Mouse (Mus musculus): ENCODE results near the gene Lypla2.

The Lypla2 gene

DNA sequence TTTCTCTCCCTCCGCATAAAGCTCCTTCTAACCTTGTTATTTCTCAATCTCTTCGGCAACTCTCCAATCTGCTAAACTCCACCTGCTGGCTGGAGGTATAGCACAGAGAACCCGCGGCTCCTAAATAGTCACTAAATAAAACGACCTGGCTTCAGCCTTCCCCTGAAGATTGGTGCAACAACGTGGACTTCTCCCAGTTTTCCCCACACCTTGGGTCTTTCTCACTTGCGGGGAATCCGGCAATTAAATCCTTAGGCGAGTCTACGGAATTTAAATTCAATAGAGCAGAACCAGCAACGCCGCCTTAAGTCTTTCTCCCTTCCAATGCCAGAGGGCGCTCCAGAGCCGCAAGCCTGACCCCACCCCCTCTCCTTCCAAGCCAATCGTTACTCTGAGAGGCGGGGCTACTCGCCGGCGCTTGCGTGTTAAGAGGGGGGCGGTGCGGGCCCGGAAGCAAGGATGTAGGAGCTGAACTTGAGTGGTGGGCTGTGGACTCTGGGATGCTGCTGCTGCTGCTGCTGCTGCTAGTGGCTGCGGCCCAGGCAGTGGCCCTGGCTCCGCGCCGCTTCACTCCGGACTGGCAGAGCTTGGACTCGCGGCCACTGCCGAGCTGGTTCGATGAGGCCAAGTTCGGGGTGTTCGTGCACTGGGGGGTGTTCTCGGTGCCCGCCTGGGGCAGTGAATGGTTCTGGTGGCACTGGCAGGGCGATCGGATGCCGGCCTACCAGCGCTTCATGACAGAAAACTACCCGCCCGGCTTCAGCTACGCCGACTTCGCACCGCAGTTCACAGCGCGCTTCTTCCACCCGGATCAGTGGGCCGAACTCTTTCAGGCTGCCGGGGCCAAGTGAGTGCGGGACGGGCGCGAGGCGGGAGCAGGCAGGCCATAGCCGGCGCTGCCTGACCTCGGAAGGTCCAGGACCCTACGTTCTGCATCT is 51.9 kb downstream of the Lypla2 start, which contains the start of gene Fuca1:
Gene Fuca1 (plus strand): TSS at position 432 of the 938 bp plus-strand sequence.
- DNase-seq (ENCODE audit: low spot score) = peak; percentile 95

DNA sequence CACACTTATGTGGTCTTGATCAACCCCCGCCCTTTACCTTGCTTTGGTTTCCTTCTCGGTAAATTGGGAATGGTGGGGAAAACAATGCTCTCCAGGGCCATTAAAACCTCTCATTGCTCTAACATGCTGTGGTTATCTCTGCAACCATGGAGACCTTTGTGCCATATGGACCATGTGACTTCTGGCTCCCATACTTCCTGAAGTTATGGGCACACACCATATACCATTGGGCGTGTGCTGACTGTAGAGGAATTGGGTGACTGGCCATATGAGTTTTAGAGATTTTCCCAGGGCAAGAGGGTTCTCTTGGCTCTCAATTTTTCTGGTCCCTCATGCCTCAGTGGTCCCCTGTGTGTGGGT is 53.2 kb downstream of the Lypla2 start:
- DNase-seq (ENCODE audit: low spot score) = no peak

DNA sequence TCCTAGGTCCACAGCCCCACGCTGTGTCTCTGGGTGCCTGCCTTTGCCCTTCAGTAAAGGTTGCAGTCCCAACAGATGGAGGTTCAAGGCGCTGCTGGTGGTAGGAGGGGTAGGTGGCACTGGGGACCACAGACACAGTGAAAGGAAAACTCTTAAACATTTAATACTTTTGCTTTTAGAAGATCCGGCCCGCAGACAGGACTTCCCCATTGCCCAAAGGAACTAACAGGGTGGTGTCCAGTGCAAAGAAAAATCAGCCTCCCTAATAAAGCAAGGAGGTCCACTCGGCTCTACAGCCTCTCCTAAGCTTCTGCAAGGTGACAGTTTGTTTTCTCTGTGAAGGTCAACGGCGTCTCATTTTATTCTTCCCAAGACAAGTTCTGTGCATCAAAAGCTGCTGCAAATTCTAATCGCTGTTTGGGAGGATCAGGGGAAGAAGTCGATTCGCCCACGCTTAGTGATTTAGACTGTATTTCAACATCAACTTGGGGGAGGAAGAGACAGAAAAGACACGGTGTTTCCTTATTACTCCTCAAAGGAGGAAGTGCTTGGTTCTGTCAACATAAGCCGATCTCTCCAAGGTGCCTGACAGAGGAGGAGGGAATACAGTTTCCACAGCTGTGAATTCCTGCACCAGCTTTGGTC is 53.7 kb downstream of the Lypla2 start:
- no peak for DNase-seq (ENCODE audit: low spot score)
